Mouse (Mus musculus): ENCODE data around the gene Gm11937.
"Not testable (repeated sequence)": the region's sequence is repeated elsewhere in the genome, so short reads cannot be mapped to it uniquely, and the experiment has no call there.

Gm11937 gene

GRCm38 (mm10) chr11:99610089-99610488 is at the start of gene Gm11937:
Gene Gm11937, minus strand, starts transcription at chr11:99610189.
- not testable (repeated sequence) for DNase-seq (ENCODE audit: low spot score)

GRCm38 (mm10) chr11:99659256-99659655 is 49.3 kb upstream of the Gm11937 start:
- DNase-seq (ENCODE audit: low spot score), result no peak

GRCm38 (mm10) chr11:99658467-99659010 is 48.5 kb upstream of the Gm11937 start, which contains the start of gene Gm11563:
Gene Gm11563, minus strand, starts transcription at chr11:99658960.
- not testable (repeated sequence) for DNase-seq (ENCODE audit: low spot score)

GRCm38 (mm10) chr11:99657051-99657450 is 47.1 kb upstream of the Gm11937 start:
- no peak for DNase-seq (ENCODE audit: low spot score)

- no peak for DNase-seq (ENCODE audit: low spot score)
These were observed 40.1 kb upstream of the Gm11937 start, which contains the start of gene Gm11555 for GRCm38 (mm10) chr11:99650136-99650535. Gene Gm11555, minus strand, starts transcription at chr11:99650236.

- no peak for DNase-seq (ENCODE audit: low spot score)
These were observed 36.5 kb upstream of the Gm11937 start for GRCm38 (mm10) chr11:99646444-99646843.

GRCm38 (mm10) chr11:99644351-99644750 is 34.4 kb upstream of the Gm11937 start:
- no peak for DNase-seq (ENCODE audit: low spot score)

- DNase-seq (ENCODE audit: low spot score), result not testable (repeated sequence)
These were observed 33.7 kb upstream of the Gm11937 start, which contains the start of gene Krtap4-7 for GRCm38 (mm10) chr11:99643635-99644139. Gene Krtap4-7, minus strand, starts transcription at chr11:99644089.

GRCm38 (mm10) chr11:99640926-99641325 is 30.9 kb upstream of the Gm11937 start:
- DNase-seq (ENCODE audit: low spot score), result no peak

- DNase-seq (ENCODE audit: low spot score), result no peak
These were observed 27.1 kb upstream of the Gm11937 start for GRCm38 (mm10) chr11:99637086-99637485.

GRCm38 (mm10) chr11:99634653-99635134 is 24.7 kb upstream of the Gm11937 start, which contains the start of gene Krtap4-2:
Gene Krtap4-2, minus strand, starts transcription at chr11:99635084.
- DNase-seq (ENCODE audit: low spot score), result no peak

GRCm38 (mm10) chr11:99633293-99633692 is 23.3 kb upstream of the Gm11937 start:
- no peak for DNase-seq (ENCODE audit: low spot score)

- no peak for DNase-seq (ENCODE audit: low spot score)
These were observed 20.9 kb upstream of the Gm11937 start for GRCm38 (mm10) chr11:99630890-99631289.

GRCm38 (mm10) chr11:99628138-99628537 is 18.1 kb upstream of the Gm11937 start, which contains the start of gene Krtap4-1:
Gene Krtap4-1, minus strand, starts transcription at chr11:99628238.
- no peak for DNase-seq (ENCODE audit: low spot score)

GRCm38 (mm10) chr11:99620335-99620734 is 10.3 kb upstream of the Gm11937 start, which contains the start of gene Gm11562:
Gene Gm11562, minus strand, starts transcription at chr11:99620435.
- DNase-seq (ENCODE audit: low spot score), result no peak

GRCm38 (mm10) chr11:99614796-99615363 is 4.9 kb upstream of the Gm11937 start, which contains the start of gene Krtap2-4:
Gene Krtap2-4, minus strand, starts transcription at chr11:99614846.
- DNase-seq (ENCODE audit: low spot score), result no peak

GRCm38 (mm10) chr11:99609126-99609525 is 863 bp downstream of the Gm11937 start:
- no peak for DNase-seq (ENCODE audit: low spot score)

GRCm38 (mm10) chr11:99603208-99603607 is 6.8 kb downstream of the Gm11937 start, which contains the start of gene Gm11938:
Gene Gm11938, minus strand, starts transcription at chr11:99603308.
- not testable (repeated sequence) for DNase-seq (ENCODE audit: low spot score)

- not testable (repeated sequence) for DNase-seq (ENCODE audit: low spot score)
These were observed 12.2 kb downstream of the Gm11937 start, which contains the start of gene Krtap9-3 for GRCm38 (mm10) chr11:99597742-99598141. Gene Krtap9-3, minus strand, starts transcription at chr11:99598105.

GRCm38 (mm10) chr11:99590981-99591380 is 19.0 kb downstream of the Gm11937 start, which contains the start of gene Krtap1-3:
Gene Krtap1-3, minus strand, starts transcription at chr11:99591339.
- no peak for DNase-seq (ENCODE audit: low spot score)

- DNase-seq (ENCODE audit: low spot score), result no peak
These were observed 24.9 kb downstream of the Gm11937 start for GRCm38 (mm10) chr11:99585096-99585495.

GRCm38 (mm10) chr11:99583245-99583704 is 26.7 kb downstream of the Gm11937 start, which contains the start of gene Krtap1-4:
Gene Krtap1-4, minus strand, starts transcription at chr11:99583654.
- no peak for DNase-seq (ENCODE audit: low spot score)

Measured in retina, embryonic 14.5 days (tissue).